Mouse (Mus musculus) CD4-positive, CD25-positive, alpha-beta regulatory T cell, adult 4 months (primary cell): Measurements from ENCODE around the gene Entpd2. TPM values are rescaled to one million over a fixed set of nuclear protein-coding genes. Genes with fewer than 3 reads are reported as not detected.
A peak's percentile ranks its signal among the peaks of the same experiment; 100 is the strongest.
"Not testable (repeated sequence)": the region's sequence is repeated elsewhere in the genome, so short reads cannot be mapped to it uniquely, and the experiment has no call there.

Experiments
- ATAC-seq: one replicate; pipeline ENCODE4 v1.8.0; 2017
- polyA plus RNA-seq, 2 experiments: library from polyadenylated mRNA; unstranded; fragments of 100-300 nt; shearing (Covaris generic); gene quantifications; one replicate each; pipeline ENCODE4 v1.2.1; 2017

The Entpd2 gene
- polyA plus RNA-seq, 2 experiments from 2014 or later: not detected

GRCm38 (mm10) chr2:25394281-25395221 lies 1.1 kb upstream of the Entpd2 start:
- ATAC-seq: no peak

- ATAC-seq: no peak
These were observed 916 bp downstream of the Entpd2 start for GRCm38 (mm10) chr2:25396597-25396983.

GRCm38 (mm10) chr2:25397010-25397409 lies 1.3 kb downstream of the Entpd2 start:
- ATAC-seq: no peak

- no peak for ATAC-seq
These were observed 2.4 kb downstream of the Entpd2 start for GRCm38 (mm10) chr2:25398065-25398464.

- ATAC-seq: no peak
These were observed 3.4 kb downstream of the Entpd2 start, which contains the start of gene Npdc1 for GRCm38 (mm10) chr2:25399051-25399450. Gene Npdc1 (plus strand): TSS chr2:25399351.

GRCm38 (mm10) chr2:25400291-25400690 lies 4.6 kb downstream of the Entpd2 start:
- no peak for ATAC-seq

GRCm38 (mm10) chr2:25400764-25401163 lies 5.1 kb downstream of the Entpd2 start:
- ATAC-seq: no peak

- ATAC-seq: peak; percentile 61
These were observed 6.8 kb downstream of the Entpd2 start for GRCm38 (mm10) chr2:25402377-25402971.

- no peak for ATAC-seq
These were observed 7.4 kb downstream of the Entpd2 start for GRCm38 (mm10) chr2:25402972-25403601.

- no peak for ATAC-seq
These were observed 8.3 kb downstream of the Entpd2 start for GRCm38 (mm10) chr2:25403994-25404393.

- ATAC-seq: no peak
These were observed 13.2 kb downstream of the Entpd2 start for GRCm38 (mm10) chr2:25408908-25409307.

- ATAC-seq: not testable (repeated sequence)
These were observed 17.8 kb downstream of the Entpd2 start for GRCm38 (mm10) chr2:25413436-25413835.

GRCm38 (mm10) chr2:25417426-25417825 lies 21.8 kb downstream of the Entpd2 start:
- no peak for ATAC-seq

- ATAC-seq: no peak
These were observed 26.2 kb downstream of the Entpd2 start for GRCm38 (mm10) chr2:25421896-25422295.

GRCm38 (mm10) chr2:25422587-25423410 lies 27.1 kb downstream of the Entpd2 start, which contains the start of gene Fut7:
Gene Fut7 (plus strand): TSS chr2:25423267.
- ATAC-seq: peak; percentile 69

- ATAC-seq: no peak
These were observed 28.0 kb downstream of the Entpd2 start for GRCm38 (mm10) chr2:25423626-25424025.

- ATAC-seq: no peak
These were observed 29.8 kb downstream of the Entpd2 start for GRCm38 (mm10) chr2:25425481-25425880.

- peak; percentile 48 for ATAC-seq
These were observed 31.1 kb downstream of the Entpd2 start for GRCm38 (mm10) chr2:25426721-25427191.

- ATAC-seq: no peak
These were observed 31.6 kb downstream of the Entpd2 start for GRCm38 (mm10) chr2:25427256-25427655.

- ATAC-seq: peak; percentile 77
These were observed 33.0 kb downstream of the Entpd2 start, which contains the start of gene Abca2 for GRCm38 (mm10) chr2:25428442-25429236. Gene Abca2 (plus strand): TSS chr2:25428703.
